Mouse (Mus musculus) cerebellum, postnatal 25 days (tissue): ENCODE data around the gene Rph3a.

ENCODE experiments used
- DNase-seq, 2 experiments: peaks; one replicate each; pipeline ENCODE4 v3.0.0; 2021; ENCODE audit warnings: mixed read lengths in 2 of 2

The Rph3a gene

DNA sequence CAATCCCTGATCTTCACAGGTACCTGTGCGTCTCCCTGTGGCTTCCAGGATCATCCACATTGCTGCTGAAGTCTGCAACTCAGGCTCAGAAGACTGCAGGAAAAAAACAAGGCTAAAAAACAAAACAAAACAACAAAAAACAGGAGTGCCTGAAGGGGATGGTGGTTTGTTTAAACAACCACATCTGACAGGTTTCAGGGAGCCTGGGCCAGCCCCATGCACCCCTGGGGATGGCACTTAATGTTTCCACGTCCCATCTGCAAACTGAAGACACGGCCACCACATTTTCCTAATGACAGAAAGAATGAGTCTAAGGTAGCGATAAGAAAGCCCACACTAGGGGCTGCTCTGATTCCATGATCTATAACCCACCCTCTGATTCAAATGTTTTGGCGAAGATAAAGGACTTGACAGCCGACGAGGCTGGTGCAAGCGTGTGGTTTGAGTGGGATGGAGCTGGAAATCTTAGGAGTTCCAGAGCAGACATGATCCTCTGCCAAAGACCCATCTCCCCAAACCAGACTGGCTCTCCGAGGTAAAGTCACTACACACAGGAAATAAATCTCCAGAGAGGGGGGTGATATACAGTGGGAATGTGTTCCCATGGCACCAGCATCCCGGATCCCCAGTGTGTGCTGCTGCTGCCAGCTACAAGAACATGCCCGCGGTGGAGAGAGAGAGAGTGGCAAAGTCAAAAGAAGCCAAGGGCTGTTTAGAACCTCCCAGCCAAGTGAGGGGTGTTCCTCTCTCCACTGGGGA lies at the start of gene Rph3a:
Gene Rph3a, minus strand, starts transcription at position 282 of the 759 bp plus-strand sequence.
- DNase-seq = no peak

DNA sequence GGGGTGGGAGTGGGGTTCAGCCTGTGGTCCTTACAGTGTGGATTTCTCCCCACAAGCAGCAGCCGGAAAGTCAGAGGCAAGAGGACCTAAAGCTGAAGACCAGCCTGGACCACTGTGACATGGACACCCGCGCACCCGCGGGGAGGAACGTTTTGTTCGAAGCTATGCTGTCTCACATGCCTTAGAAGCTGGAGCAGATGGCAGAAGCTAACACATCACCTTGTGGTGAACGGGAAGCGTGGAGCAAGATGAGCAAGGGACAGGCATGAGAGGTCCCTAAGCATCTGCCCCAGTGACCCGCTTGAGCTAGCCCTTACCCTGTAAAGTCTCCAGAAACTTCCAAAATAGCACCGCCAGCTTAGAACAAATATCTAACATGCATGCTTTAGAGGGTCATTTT lies 48.4 kb upstream of the Rph3a start:
- no peak for DNase-seq

DNA sequence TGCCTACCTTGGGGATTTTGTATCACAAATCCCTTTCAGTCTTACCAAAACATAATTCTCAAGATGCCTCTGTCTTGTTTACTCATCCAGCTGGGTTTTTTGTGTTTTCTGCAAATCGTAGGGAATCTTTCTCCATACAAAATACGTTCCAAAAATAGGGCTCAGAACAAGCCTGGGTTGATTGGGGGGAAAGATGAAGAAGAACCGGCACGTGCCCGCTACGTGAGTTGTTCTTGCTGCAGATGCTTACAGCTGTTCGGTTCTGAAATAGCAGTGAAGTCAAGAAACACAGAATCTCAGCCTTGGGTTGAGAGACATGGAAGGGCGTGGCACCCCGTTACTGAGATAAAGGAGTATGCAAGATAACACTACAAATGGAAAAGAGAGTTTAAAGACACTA lies 44.0 kb upstream of the Rph3a start:
- DNase-seq = no peak

DNA sequence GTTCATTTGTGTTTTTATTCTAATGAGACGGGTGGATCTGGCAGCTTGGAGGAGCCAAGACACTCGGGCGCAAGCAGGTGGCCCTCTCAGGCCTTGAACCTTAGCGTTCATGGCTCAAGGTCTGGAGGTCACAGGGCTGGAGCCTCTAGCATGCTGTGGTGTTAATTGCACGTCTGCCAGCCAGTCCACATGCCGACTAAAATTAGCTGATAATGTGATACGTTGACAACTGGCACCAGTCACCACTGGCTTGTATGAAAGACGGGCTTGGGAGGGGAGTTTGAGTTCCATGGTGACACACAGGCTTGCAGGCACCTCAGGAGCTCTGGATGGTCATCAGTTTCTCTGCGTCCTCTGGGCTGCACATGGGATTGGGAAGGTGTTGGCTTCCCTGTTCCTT lies 31.9 kb upstream of the Rph3a start:
- DNase-seq = no peak

DNA sequence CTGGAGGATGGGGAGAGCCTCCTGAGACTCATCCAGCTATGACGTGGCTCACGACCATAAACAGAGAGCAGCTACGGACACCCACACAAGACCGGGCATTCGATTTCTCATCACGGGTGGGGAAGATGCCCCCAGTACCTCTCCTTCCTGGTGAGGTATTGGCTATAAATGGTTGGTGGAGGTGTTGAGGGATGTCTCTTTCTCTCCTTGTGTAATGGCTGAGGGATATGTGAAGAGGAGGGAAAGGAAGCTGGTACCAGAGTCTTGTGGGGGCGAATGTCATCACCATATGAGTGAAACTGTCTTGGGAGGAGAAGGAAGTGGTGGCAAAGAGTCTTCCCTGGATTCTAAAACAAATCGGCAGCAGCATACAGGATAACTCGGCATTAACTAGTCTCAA lies 29.6 kb upstream of the Rph3a start:
- DNase-seq = no peak

DNA sequence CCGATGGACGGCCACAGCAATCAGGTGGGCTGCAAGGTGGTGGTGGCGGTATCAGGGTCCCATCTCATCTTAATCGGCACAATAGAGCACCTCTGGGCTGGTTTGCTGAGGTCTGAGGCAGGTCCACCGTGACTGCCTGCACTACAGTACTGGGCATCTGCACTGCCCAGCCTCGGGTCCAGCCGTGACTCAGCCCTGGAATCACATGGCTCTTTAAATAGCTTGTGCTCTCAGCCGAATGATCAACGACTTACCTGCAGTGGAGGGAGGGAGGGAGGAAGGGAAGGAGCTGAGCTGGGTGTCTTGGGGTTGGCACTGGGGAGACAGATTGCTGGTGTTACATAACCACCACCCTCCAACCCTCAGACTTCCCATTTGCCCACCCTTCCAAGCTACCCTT lies 20.3 kb upstream of the Rph3a start:
- DNase-seq = peak in 1 of 2 experiments; percentile 53

DNA sequence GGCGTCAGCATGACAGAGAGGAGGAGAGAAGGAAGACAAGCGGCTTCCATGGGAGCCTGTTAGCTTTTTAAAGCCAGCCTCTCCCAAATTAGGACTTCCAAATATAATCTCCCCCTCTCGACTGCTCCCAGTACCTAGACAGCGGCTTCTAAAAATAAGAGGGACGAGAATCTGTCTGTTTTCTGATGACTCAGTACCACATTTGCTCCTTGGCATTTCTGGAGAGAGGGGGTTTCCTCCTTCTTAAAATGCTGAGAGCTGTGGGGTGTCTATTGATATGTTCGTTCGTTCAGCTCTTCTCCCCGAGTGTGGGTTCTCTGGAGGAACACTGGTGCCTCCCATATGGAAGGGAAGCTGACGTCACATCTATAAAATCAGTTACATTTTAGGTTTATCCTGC lies 9.6 kb upstream of the Rph3a start:
- no peak for DNase-seq

DNA sequence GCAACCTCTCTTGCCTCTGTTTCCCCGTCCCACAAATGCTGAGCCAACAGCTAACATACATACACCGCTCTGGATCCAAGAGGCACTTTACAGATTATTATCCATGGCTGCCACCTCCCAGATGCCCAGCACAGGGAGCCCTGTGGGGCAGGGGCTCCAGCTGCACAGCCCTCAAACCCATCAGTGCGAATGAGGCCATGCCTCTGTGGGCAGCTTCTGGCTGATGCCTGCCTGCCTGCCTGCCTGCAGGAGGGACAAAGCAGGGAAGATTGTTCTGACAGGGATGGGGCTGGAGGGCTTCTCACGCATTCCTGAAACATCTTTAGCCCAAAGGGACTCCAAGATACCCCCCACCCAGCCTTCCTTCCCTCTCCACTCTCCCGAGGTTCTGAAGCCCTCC lies 7.8 kb upstream of the Rph3a start:
- DNase-seq = no peak

DNA sequence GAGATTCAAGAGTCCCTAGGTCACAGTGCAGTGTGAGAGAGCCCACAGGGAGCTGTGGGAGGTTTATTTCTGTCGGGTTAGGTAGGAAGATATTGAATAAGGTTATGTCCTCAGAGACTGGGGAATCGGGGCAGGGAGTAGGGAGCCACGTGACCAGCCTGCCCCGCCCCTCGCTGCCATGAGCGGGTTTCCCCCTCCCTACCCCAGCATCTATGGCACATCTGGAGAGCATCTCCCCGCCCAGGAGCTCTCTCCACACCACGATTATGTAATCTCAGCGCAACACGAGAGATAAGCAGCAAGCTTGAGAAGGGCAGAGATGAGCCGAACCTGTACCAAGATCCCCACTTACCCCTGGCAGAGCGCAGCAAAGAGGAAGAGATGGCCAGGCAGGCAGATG lies 6.5 kb upstream of the Rph3a start:
- no peak for DNase-seq

DNA sequence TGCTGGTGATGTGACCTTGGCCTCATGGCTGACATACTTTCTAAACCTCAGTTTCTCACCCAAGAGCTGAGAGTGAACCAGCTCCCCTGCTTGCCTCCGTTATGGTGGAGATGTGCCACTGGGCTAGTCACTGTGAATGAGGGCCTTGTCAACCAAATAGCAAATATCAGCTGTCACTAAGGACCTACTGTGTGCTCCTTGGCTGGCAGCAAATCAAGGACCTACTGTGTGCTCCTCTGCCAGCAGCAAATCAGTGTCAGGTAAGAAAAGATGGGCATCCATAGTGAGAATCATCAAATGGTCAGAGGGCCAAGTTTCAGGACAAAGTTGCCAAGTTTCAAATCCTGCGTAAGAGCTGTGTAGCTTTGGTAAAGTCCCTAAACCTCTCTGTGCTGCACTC lies 4.6 kb upstream of the Rph3a start:
- no peak for DNase-seq

DNA sequence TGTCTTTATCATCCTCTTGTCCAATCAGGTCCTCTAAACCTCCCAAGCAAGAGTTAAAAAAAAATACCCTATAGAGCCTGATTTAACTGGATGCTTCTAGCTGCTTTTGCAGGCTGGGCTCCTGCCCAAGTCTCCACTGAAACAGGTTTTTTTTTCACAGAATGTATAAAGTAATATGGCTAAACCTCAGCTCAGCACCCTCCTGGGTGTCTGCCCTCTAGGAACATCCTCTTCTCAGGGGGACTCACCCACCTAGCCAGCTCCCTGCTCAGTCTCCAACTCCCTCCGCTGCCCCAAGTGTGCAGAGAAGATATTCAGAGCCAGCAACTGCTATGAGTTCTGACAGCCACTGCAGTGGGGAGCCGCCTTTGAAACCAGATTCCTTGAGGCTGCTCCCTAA lies 2.1 kb upstream of the Rph3a start:
- no peak for DNase-seq

DNA sequence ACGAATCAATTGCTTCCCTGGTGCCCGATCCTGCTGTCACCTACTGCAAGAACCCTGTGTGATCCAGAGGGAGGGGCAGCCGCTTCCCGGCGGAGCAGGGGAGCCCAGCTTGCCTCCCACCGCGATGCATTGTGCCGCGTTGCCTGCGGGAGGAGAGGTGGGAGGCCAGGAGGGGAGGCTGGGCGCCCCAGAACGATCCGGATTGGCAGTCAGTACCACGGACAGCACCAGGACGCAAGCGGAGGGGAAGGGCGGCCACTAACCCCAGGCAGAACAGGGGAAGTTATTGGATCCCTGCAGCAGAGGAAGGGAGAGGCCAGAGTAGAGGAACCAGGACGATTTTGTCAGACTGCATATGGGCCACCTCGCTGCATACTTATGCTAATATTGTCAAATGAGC lies 486 bp downstream of the Rph3a start:
- peak; percentile 85 to 86 for DNase-seq

DNA sequence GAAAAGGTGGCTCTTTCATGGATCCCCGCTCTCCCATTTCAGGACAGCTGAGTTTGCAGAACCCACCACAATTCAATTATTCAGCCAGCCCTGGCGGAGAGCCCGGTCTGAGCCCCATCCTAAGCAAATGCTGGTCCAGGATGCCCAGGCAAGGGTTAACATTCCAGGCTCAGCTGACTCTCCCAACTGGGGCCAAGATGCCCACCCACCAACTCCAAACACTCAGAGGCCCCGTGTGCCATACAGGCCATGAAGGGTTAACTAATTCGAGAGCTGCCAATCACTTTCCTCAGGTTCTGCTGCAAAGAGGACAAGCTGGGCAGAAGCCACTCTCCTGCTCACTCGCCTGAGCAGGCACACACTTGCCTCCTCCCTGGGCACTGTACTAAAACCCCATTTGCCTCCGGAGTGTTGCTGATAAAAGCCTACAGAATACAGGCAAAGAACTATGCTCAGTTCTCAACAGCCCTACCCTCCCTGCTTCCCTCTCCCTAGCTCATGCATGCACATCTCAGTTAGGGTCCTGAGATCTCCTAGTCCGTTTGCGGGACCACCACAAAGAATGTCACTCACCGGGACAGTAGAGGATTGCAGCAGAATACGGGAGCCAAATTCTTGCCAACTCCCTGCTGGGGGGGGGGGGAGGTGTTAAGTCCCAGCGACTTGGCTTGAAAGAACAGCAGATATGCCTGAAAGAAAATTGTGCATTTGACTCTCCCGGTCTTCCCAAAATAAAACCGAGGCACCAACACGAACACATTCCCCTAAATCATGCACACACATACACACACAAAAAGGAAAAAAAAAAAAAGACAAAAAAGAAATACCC lies 1.3 kb downstream of the Rph3a start:
- DNase-seq = peak; percentile 78 to 79

DNA sequence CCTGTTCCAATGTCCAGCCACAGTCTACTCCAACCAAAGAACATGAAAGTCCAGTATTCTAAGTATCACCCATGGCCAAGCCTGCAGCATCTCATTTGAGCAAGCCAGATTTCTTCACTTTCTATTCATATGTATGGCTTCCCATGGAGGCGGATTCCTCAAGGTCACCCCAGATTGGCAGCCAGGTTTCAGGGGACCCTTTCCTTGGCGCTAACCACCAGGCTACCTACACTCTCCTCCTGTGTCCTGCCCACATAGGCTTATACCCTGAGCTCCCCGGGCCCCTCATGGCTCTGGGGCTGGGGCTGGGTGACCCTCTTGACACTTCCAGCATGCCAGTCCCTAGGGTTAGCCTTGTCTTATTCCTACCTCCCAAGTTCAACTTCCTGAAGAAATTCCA lies 2.3 kb downstream of the Rph3a start:
- DNase-seq = peak in 1 of 2 experiments; percentile 41

DNA sequence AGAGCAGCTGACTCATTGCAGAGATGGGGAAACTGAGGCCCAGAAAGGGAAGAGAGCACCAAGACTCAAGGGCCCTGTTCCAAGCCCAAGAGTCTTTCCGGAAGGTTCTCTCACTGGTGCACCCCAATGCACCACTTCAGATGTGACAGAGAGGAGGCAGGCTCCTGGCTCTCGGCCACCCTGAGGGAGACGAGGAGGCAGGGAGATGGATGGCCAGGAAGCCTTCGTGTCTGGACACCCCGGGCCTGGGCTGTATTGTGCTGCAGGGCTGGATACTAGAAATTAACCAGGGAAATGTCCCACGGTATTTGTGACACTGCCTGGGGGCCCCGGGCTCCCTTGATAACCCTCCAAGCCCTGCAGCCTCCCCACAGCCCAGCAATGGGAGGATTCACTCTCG lies 2.8 kb downstream of the Rph3a start:
- peak; percentile 70 to 79 for DNase-seq

DNA sequence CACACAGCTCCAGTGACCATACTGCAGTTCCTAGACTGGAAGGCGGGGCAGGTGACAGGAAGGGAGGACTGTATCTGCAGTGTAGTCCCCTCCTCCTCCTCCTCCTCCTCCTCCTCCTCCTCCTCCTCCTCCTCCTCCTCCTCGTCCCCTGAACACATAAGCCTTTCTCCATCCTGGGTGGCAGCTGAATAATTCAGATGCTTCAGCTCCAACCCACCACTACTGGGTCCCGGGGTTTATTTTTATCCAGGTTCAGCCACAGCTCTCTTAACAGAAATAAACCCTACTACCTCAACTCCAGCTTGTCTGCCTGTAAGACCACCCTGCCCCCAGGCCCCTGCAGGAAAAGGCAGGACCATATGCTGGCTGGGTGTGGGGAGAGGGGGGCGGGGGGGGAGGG lies 3.7 kb downstream of the Rph3a start:
- no peak for DNase-seq

DNA sequence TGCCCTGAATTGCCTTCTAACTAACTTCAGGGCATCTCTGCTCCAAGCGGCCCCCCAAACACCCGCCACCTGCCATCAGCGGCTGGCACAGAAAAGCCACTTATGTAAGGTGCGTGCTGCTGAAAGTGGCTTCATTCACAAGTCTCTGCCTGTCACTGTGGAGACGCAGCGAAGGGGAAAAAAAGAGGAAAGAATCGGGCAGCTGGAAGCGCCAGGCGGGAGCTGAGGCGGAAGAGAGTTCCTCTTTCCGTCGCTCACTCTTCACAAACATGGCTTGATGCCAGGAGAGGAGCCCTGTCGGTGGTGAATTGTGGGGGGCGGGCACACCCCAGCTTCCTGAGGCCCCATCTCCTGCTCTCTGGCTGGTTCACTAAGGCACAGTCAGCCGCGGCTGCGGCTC lies 6.1 kb downstream of the Rph3a start:
- DNase-seq = peak; percentile 79 to 80

DNA sequence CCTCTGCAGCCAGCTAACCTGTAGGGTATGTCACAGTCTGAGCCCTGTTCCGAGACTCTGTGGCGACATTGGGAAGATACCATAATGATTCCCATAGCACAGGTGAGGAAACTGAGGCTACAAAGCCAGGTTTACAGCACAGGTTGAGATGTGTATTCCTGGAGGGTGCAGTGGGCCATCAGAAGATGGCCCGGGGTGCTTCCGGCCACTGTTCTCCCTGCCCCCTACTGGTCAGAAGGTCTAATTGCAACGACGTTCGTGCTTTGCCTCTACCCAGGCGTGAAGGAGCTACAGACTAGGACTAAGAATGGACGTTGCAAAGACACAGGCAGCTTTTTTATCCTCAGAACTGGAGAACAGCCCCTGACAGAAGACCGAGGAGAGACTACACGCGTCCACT lies 10.3 kb downstream of the Rph3a start:
- DNase-seq = peak; percentile 18 to 61

DNA sequence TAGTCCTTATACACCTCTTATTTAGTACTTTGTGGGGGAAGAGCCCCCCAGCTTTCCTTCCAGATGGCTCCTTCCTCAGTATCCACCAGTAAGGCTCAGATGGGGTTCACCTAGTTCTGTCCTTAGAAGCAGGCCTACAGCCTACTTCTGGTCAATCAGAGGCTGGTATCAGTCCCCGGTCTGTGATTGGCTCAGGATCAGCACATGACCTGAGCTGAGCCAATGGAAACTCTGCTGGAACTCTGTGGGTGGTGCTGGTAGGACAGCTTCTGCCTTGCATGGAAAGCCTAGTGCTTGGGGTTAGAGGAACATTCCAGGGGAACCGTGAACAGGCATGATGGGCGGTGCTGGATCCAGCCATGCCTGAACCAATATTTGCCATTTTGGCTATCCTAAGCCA lies 21.5 kb downstream of the Rph3a start:
- peak in 1 of 2 experiments; percentile 9 for DNase-seq

DNA sequence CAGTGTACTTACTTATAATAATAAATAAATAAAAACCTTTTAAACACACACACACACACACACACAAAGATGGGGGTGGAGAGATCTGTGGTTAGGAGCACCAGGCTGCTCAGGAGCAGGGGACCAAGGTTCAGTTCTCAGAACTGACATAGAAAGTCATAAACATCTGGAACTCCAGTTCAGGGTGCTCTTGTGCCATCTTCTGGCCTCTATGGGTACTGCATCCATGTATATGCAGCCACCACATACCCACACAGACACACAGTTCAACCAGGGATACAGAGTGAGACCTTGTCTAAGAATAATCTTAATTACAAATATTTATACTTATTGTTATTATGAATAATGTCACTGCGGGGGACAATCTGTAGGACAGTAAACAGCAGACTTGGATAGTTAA lies 26.9 kb downstream of the Rph3a start:
- DNase-seq = no peak

DNA sequence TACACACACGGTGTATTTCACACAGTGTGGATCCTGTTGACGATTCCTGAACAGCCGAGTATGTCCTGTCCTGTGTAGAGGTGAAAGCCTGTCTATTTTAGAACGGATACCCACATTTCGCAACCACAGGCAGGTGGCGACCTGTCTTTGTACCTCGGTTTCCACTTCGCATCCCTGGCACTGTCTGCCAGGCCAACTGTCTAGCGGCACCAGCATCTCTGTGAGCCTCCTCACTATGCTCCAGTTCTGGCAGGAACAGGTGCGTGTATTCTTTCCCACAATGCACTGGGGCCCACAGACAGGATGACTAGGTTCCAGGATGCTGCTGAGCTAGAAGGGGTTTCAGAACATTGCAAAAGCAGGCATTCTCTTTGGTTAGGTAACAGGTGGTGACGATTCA lies 28.7 kb downstream of the Rph3a start:
- DNase-seq = peak; percentile 46 to 66

DNA sequence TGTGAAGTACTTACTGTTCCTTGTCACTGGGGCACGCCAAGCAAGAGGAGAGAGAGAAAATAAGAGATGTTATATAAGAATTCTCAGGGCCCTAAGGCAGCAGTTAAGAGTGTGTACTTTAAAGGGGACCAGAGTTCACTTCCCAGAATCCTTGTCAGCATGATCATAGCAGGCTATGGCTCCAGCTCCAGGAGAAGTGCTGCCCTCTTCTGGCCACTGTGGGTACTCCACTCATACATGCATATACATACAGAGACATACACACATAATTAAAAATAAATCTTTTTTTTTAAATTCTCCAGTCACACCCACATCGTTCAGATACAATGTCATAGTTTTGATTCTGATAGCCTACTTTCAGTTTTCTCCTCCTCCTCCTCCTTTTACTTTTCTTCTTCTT lies 29.8 kb downstream of the Rph3a start:
- peak in 1 of 2 experiments; percentile 12 for DNase-seq

DNA sequence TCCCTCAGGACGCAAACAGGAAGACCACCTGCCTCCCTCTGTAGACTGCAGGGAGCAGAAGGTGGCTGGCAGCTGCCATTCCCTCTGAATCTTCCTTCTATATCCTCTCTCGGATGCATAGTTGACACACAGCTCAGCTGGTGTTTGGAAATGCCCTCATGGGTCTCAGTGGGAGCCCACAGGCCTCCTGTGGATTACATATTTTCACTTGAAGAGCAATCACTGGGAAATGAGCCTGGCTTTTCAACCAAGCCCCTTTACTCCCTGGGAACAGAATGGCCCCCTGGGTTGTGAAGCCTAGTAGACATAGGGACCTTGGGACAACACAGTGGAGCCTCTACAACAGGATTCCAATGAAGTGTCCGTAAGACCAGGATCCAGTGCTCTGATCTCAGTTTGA lies 33.8 kb downstream of the Rph3a start:
- DNase-seq = no peak

DNA sequence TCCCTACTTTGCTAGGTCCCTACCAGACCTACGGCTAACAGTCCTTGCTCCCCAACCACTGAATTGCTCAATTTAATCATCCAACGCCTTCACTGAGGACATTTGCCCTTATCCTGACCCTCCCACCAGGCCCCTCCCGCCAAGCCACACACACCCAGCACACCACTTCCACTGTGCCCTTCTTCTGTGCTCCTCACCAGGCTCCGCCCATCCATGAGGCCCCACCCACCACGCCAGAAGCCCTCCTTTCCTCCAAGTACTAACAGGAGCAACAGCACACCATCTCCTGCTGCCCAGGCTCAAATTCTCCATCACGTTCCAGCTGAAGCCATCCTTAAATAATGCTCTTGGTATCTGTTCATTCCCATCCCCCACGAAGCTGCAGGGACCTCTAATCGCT lies 35.4 kb downstream of the Rph3a start:
- peak; percentile 16 to 41 for DNase-seq
